Mouse (Mus musculus) olfactory bulb, adult 2 months (tissue): ENCODE results near the gene Gpatch3.

Source experiments
- CTCF ChIP-seq: fragments of 200-500 bp; IDR thresholded peaks from 2 replicates; pipeline ENCODE4 v1.5.1; 2012; ENCODE audit warnings: low read depth, mild to moderate bottlenecking, low read length, moderate library complexity; ENCODE audit not compliant: insufficient read depth
- POLR2A ChIP-seq: fragments of 200-500 bp; IDR thresholded peaks from 2 replicates; pipeline ENCODE4 v1.6.1; 2012; ENCODE audit warnings: mild to moderate bottlenecking, low read depth, low read length, moderate library complexity; ENCODE audit not compliant: insufficient read depth

GRCm38 (mm10) chr4:133603056-133603455 lies 28.5 kb downstream of the Gpatch3 start:
- TF ChIP-seq POLR2A: no peak
- no peak for TF ChIP-seq CTCF
